Mouse (Mus musculus) megakaryocyte, embryonic 14.5 days (primary cell): ENCODE data around the gene Ddx28.

Source experiments
- FLI1 ChIP-seq: IDR thresholded peaks from 2 replicates; pipeline ENCODE4 v1.6.1; 2012; ENCODE audit warnings: low read length, inconsistent platforms, mixed read lengths
- GATA1 ChIP-seq: IDR thresholded peaks from 3 replicates; pipeline ENCODE4 v1.6.1; 2012; ENCODE audit warnings: mixed read lengths, low read length, inconsistent platforms, borderline replicate concordance

DNA sequence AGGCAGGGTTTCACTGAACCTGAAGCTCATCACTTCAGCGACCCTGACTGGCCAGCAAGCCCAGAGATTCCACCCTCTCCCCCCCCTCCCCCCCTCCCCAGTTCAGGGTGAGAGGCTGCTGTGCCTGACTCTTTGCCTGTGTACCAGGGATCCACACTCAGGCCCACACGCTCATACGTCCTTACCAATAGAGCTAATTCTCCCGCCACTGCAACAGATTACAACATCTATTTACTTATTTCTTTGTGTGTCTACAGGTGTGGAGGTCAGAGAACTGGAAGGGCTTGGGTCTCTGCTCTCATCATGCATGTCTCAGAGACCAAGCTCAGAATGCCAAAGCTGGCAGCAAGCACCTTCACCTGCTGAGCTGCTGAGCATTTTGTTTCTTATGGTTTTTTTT lies 18.5 kb downstream of the Ddx28 start:
- TF ChIP-seq GATA1 (no peak), FLI1 (no peak)
